Mouse (Mus musculus) thymus, adult 2 months (tissue): ENCODE measurements at regions not wholly inside any gene's neighbourhood (a gene's known extent, or its start where the extent isn't known, plus 50 kb on each side); places are given as distances from the start of the nearest gene placed in this dataset.

Experiments used
- CTCF ChIP-seq: fragments of 200-500 bp; IDR thresholded peaks from 2 replicates; pipeline ENCODE4 v1.5.1; 2012; ENCODE audit warnings: mild to moderate bottlenecking, control low read depth, low read length, moderate library complexity, borderline replicate concordance; ENCODE audit not compliant: control insufficient read depth, poor library complexity, insufficient read depth; ENCODE audit errors: extremely low read depth
- POLR2A ChIP-seq: fragments of 200-500 bp; IDR thresholded peaks from 2 replicates; pipeline ENCODE4 v1.6.1; 2012; ENCODE audit warnings: mild to moderate bottlenecking, low read length, control low read depth, moderate library complexity; ENCODE audit not compliant: control insufficient read depth, poor library complexity, insufficient read depth; ENCODE audit errors: extremely low read depth

GRCm38 (mm10) chr9:49973974-49974495, 175.3 kb upstream of the Ncam1 start:
- TF ChIP-seq POLR2A (no peak), CTCF (no peak)
